Mouse (Mus musculus) CH12.LX (cell line): ENCODE measurements around the gene Psma3. TPM values are rescaled to one million over a fixed set of nuclear protein-coding genes. Genes with fewer than 3 reads are reported as not detected.

Source experiments
- DNase-seq: peaks from one replicate; pipeline ENCODE4 v3.0.0-alpha.2; 2013; ENCODE audit errors: extremely low read depth
- H3K27ac ChIP-seq: 2 replicates; pipeline ENCODE4 v1.5.1; 2012; ENCODE audit warnings: low read depth, mild to moderate bottlenecking, control low read depth, moderate library complexity; ENCODE audit not compliant: insufficient read depth
- H3K27me3 ChIP-seq: replicated peaks from 2 replicates; pipeline ENCODE3; 2012; ENCODE audit warnings: inconsistent platforms
- H3K36me3 ChIP-seq, 2 experiments: replicated peaks in 1 of 2; 2 replicates each; pipeline versions ENCODE3 to v1.6.1; 2012; ENCODE audit warnings: inconsistent platforms in 1 of 2, low read length in 1 of 2, mild to moderate bottlenecking in 1 of 2, mixed read lengths in 1 of 2, moderate library complexity in 1 of 2; ENCODE audit not compliant: control insufficient read depth in 1 of 2, insufficient read depth in 1 of 2
- H3K4me1 ChIP-seq, 2 experiments: 2 replicates each; pipeline ENCODE4 v1.6.1; 2012; ENCODE audit warnings: inconsistent platforms in 1 of 2, moderate library complexity in 1 of 2; ENCODE audit not compliant: insufficient read depth in 2 of 2, control insufficient read depth in 1 of 2
- H3K4me2 ChIP-seq: 2 replicates; pipeline ENCODE4 v1.6.1; 2012; ENCODE audit warnings: low read depth, mild to moderate bottlenecking, control low read depth; ENCODE audit not compliant: poor library complexity, insufficient read depth, severe bottlenecking
- H3K4me3 ChIP-seq, 3 experiments: fragments of 150-350 bp in 1 of 3; sonication (generic) in 1 of 3; replicated peaks in 1 of 3; 2 replicates each; pipeline versions ENCODE3 to v1.5.1; 2011 to 2012; ENCODE audit warnings: low read depth in 2 of 3, low read length in 2 of 3, mild to moderate bottlenecking in 2 of 3, moderate library complexity in 2 of 3, control low read depth in 1 of 3, improper control_type of control experiment in 1 of 3, inconsistent platforms in 1 of 3, mixed read lengths in 1 of 3; ENCODE audit not compliant: poor library complexity in 1 of 3
- H3K79me2 ChIP-seq: replicated peaks from 2 replicates; pipeline ENCODE4 v1.6.1; 2012; ENCODE audit warnings: mild to moderate bottlenecking, moderate library complexity; ENCODE audit not compliant: control insufficient read depth, poor library complexity, insufficient read depth, severe bottlenecking; ENCODE audit errors: extremely low read depth
- H3K9ac ChIP-seq: 2 replicates; pipeline ENCODE4 v1.6.1; 2012; ENCODE audit warnings: low read depth, mild to moderate bottlenecking, control low read depth, moderate library complexity; ENCODE audit not compliant: insufficient read depth
- H3K9me3 ChIP-seq: replicated peaks from 2 replicates; pipeline ENCODE3; 2012; ENCODE audit warnings: low read length, inconsistent platforms, mixed read lengths
- CTCF ChIP-seq, 2 experiments: IDR thresholded peaks in 1 of 2; conservative IDR thresholded peaks in 1 of 2; 2 replicates each; pipeline ENCODE4 v1.5.1; 2011 to 2012; ENCODE audit warnings: low read depth in 2 of 2, low read length in 2 of 2, improper control_type of control experiment in 1 of 2, inconsistent platforms in 1 of 2, mild to moderate bottlenecking in 1 of 2, moderate library complexity in 1 of 2
- ELF1 ChIP-seq: IDR thresholded peaks from 2 replicates; pipeline ENCODE4 v1.6.1; 2014; ENCODE audit warnings: low read depth, mild to moderate bottlenecking, inconsistent platforms, low read length, improper control_type of control experiment
- EP300 ChIP-seq: IDR thresholded peaks from 2 replicates; pipeline ENCODE4 v1.6.1; 2011; ENCODE audit warnings: low read length, improper control_type of control experiment
- ETS1 ChIP-seq: conservative IDR thresholded peaks from 2 replicates; pipeline ENCODE4 v1.6.1; 2012; ENCODE audit warnings: low read depth, mild to moderate bottlenecking, inconsistent platforms, low read length, improper control_type of control experiment, moderate library complexity
- IRF4 ChIP-seq: IDR thresholded peaks from 2 replicates; pipeline ENCODE4 v1.6.1; 2014; ENCODE audit warnings: low read depth, mild to moderate bottlenecking, inconsistent platforms, low read length, improper control_type of control experiment
- JUN ChIP-seq: IDR thresholded peaks from 2 replicates; pipeline ENCODE4 v1.6.1; 2011; ENCODE audit warnings: low read depth, mild to moderate bottlenecking, low read length, improper control_type of control experiment, moderate library complexity; ENCODE audit not compliant: insufficient read depth
- JUND ChIP-seq: conservative IDR thresholded peaks from 2 replicates; pipeline ENCODE4 v1.6.1; 2011; ENCODE audit warnings: low read depth, low read length, improper control_type of control experiment
- KAT2A ChIP-seq: IDR thresholded peaks from 2 replicates; pipeline ENCODE4 v1.6.1; 2012; ENCODE audit warnings: low read length, improper control_type of control experiment, inconsistent platforms; ENCODE audit not compliant: insufficient replicate concordance
- MAFK ChIP-seq: IDR thresholded peaks from 2 replicates; pipeline ENCODE4 v1.6.1; 2011; ENCODE audit warnings: low read length, improper control_type of control experiment; ENCODE audit not compliant: insufficient replicate concordance
- MAZ ChIP-seq: IDR thresholded peaks from 2 replicates; pipeline ENCODE4 v1.6.1; 2012; ENCODE audit warnings: low read depth, mild to moderate bottlenecking, inconsistent platforms, low read length, improper control_type of control experiment, moderate library complexity
- MXI1 ChIP-seq: IDR thresholded peaks from 2 replicates; pipeline ENCODE4 v1.6.1; 2011; ENCODE audit warnings: mild to moderate bottlenecking, low read depth, low read length, improper control_type of control experiment
- RAD21 ChIP-seq: IDR thresholded peaks from 2 replicates; pipeline ENCODE4 v1.6.1; 2011; ENCODE audit warnings: low read depth, mild to moderate bottlenecking, low read length, improper control_type of control experiment, moderate library complexity
- SIN3A ChIP-seq: IDR thresholded peaks from 2 replicates; pipeline ENCODE4 v1.6.1; 2012; ENCODE audit warnings: low read length, improper control_type of control experiment, inconsistent platforms
- SMC3 ChIP-seq: IDR thresholded peaks from 2 replicates; pipeline ENCODE4 v1.6.1; 2011; ENCODE audit warnings: low read depth, low read length, improper control_type of control experiment
- TBP ChIP-seq: conservative IDR thresholded peaks from 2 replicates; pipeline ENCODE4 v1.6.1; 2011; ENCODE audit warnings: low read depth, low read length, improper control_type of control experiment
- TCF12 ChIP-seq: IDR thresholded peaks from 2 replicates; pipeline ENCODE4 v1.6.1; 2014; ENCODE audit warnings: low read depth, mild to moderate bottlenecking, inconsistent platforms, low read length, improper control_type of control experiment
- USF2 ChIP-seq: conservative IDR thresholded peaks from 2 replicates; pipeline ENCODE4 v1.6.1; 2011; ENCODE audit warnings: low read depth, low read length, improper control_type of control experiment
- ZKSCAN1 ChIP-seq: IDR thresholded peaks from 2 replicates; pipeline ENCODE4 v1.6.1; 2012; ENCODE audit warnings: low read depth, inconsistent platforms, low read length, improper control_type of control experiment, borderline replicate concordance
- ZNF384 ChIP-seq: IDR thresholded peaks from 2 replicates; pipeline ENCODE4 v1.6.1; 2012; ENCODE audit warnings: low read depth, low read length, improper control_type of control experiment, inconsistent platforms
- dilution Hi-C: fragments of 300-500 bp; cut with MboI; formaldehyde crosslinking; loops from 2 replicates; pipeline ENCODE4 v1.14.3; 2020; ENCODE audit warnings: low sequenced_read_pairs; ENCODE audit not compliant: extremely low pct_unique_long_range_greater_than_20kb, extremely low pct_ligation_motif_present
- in situ Hi-C: fragments of 300-500 bp; cut with MboI; formaldehyde crosslinking; loops from 3 replicates; pipeline ENCODE4 v1.14.3; 2019; ENCODE audit warnings: low sequenced_read_pairs, low pct_ligation_motif_present, low pct_unique_long_range_greater_than_20kb, mixed read lengths
- polyA plus RNA-seq: library from polyadenylated mRNA; unstranded; fragments of >175 nt; gene quantifications from 2 replicates; pipeline ENCODE4 v1.2.1, GENCODE M21; 2012; ENCODE audit warnings: low read depth; ENCODE audit not compliant: insufficient read length
- total RNA-seq, 2 experiments: library from RNA; depleted of rRNA; stranded (reverse); fragments of 300-350 nt in 1 of 2; fragments of >200 nt in 1 of 2; gene quantifications; 2 replicates each; pipeline ENCODE4 v1.2.3; 2012 to 2014

Psma3 gene
- total and polyA plus RNA-seq, 3 experiments, result 271 to 538 (median 355) TPM

- dilution Hi-C loops, result no loop called here
- Histone ChIP-seq H3K9me3 (no peaks in the 10 kb centered on the region), H3K27ac (no peak overlapping the region)
These were observed 31.7 kb downstream of the Psma3 start for GRCm38 (mm10) chr12:71006141-71006540.

DNA sequence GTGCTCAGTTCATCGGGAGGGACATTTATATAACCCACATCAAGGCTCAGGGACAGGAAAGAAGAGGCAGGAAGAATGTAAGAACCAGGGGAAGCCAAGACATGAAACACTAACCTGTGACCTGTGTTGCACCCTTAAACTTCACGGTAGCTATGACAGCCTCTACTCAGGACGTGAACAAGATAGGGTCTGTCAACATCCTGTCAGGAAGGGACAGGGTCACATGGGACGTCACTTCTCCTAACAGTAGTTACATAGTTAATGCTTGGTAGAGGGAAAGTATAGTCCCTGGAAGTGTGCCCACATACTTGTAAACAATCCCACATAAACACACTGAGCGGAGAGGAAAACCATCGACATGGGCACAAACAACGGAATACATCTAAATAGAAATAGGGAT lies 32.5 kb downstream of the Psma3 start:
- no peak overlapping the region for H3K4me2 ChIP-seq
- no peak for TF ChIP-seq SMC3
- TF ChIP-seq KAT2A, result no peak
- TF ChIP-seq MXI1, result no peak
- TF ChIP-seq ELF1, result no peak
- TF ChIP-seq ZNF384, result no peak
- TF ChIP-seq MAFK, result no peak
- no peak for TF ChIP-seq USF2
- no peak for TF ChIP-seq TCF12
- no peak for TF ChIP-seq ZKSCAN1
- no peak for TF ChIP-seq ETS1
- no peak for TF ChIP-seq TBP
- no peak for TF ChIP-seq MAZ
- TF ChIP-seq SIN3A, result no peak
- TF ChIP-seq CTCF (conservative IDR thresholded peaks at IDR 0.05 in 1 of 2, IDR thresholded peaks at IDR 0.05 in 1 of 2; ENCODE audit: low read depth in 2 of 2, low read length in 2 of 2), result no peak
- no peak for TF ChIP-seq EP300
- no peak for TF ChIP-seq JUN
- TF ChIP-seq RAD21, result no peak
- TF ChIP-seq JUND, result no peak
- no peak overlapping the region for H3K9ac ChIP-seq
- in situ Hi-C loops, result no loop called here
- no peaks in the 10 kb centered on the region for H3K9me3 ChIP-seq
- no peak for DNase-seq
- no peak overlapping the region for H3K27ac ChIP-seq
- no peaks in the 10 kb centered on the region for H3K27me3 ChIP-seq
- H3K4me1 ChIP-seq, result peaks cover 3 to 13% of the 10 kb centered on the region in 2 experiments; a peak in 2 of 4 replicates
- H3K79me2 ChIP-seq, result peaks cover 16% of the 10 kb centered on the region
- dilution Hi-C loops, result no loop called here
- peaks cover 46 to 82% of the 10 kb centered on the region in 2 experiments for H3K36me3 ChIP-seq
- no peak overlapping the region for H3K4me3 ChIP-seq

More at GRCm38 (mm10) chr12:71006141-71006540, 31.7 kb downstream of the Psma3 start:
- peaks cover 14% of the 10 kb centered on the region for H3K79me2 ChIP-seq
- no peak overlapping the region for H3K4me3 ChIP-seq
- H3K4me1 ChIP-seq, result peaks cover 3 to 11% of the 10 kb centered on the region in 2 experiments; a peak in 2 of 4 replicates
- no peak overlapping the region for H3K9ac ChIP-seq
- H3K27me3 ChIP-seq, result no peaks in the 10 kb centered on the region
- H3K36me3 ChIP-seq, result peaks cover 46 to 83% of the 10 kb centered on the region in 2 experiments
- no peak overlapping the region for H3K4me2 ChIP-seq
- DNase-seq, result no peak
- in situ Hi-C loops, result no loop called here
- no peak for TF ChIP-seq RAD21
- peak; percentile 33; the same call in 1 of the 2 replicates for TF ChIP-seq IRF4
